Mouse (Mus musculus): Measurements from ENCODE around the gene Hist1h4i. TPM values are rescaled to one million over a fixed set of nuclear protein-coding genes. Genes with fewer than 3 reads are reported as not detected.

Gene Hist1h4i
- 102 to 154 TPM (median 106 TPM) in 4 replicates for total RNA-seq (2023; ENCODE audit: inconsistent age)

DNA sequence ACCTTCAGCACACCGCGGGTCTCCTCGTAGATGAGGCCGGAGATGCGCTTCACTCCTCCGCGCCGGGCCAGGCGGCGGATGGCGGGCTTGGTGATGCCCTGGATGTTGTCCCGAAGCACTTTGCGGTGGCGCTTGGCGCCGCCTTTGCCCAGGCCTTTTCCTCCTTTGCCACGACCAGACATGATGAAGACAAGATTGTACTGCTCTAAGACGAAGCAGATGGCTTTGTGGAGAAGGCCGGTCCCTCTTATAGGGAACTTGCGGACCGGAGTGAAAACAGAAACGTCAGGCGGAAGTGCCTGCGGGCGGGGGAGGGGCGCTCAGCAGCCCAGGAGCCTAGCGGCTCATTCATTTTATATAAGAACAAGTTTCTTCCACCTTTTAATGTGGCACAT is at the start of gene Hist1h4i:
TSS of gene Hist1h4i (minus strand) at position 221 of the 395 bp plus-strand sequence.

DNA sequence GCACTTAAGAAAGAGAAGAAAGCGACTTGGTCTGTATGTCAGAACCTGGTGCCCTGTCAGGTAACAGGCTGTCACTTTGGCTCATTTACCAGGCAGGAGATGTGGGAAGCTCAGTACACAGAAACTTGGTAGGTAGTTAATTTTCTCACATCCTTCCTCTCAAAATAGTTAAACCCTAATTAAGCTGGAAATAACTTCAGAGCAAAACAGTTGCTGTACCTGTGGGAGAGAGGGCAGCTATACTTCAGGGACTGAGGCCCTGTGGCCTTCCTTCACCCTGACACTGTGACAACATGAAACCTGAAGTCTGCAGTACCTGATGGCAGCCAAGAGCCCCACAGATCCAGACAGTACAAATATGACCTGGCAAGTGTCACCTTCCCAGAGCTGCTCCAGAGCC is 43.0 kb upstream of the Hist1h4i start, which contains the start of gene Vmn1r188:
TSS of gene Vmn1r188 (plus strand) at position 301 of the 400 bp plus-strand sequence.

DNA sequence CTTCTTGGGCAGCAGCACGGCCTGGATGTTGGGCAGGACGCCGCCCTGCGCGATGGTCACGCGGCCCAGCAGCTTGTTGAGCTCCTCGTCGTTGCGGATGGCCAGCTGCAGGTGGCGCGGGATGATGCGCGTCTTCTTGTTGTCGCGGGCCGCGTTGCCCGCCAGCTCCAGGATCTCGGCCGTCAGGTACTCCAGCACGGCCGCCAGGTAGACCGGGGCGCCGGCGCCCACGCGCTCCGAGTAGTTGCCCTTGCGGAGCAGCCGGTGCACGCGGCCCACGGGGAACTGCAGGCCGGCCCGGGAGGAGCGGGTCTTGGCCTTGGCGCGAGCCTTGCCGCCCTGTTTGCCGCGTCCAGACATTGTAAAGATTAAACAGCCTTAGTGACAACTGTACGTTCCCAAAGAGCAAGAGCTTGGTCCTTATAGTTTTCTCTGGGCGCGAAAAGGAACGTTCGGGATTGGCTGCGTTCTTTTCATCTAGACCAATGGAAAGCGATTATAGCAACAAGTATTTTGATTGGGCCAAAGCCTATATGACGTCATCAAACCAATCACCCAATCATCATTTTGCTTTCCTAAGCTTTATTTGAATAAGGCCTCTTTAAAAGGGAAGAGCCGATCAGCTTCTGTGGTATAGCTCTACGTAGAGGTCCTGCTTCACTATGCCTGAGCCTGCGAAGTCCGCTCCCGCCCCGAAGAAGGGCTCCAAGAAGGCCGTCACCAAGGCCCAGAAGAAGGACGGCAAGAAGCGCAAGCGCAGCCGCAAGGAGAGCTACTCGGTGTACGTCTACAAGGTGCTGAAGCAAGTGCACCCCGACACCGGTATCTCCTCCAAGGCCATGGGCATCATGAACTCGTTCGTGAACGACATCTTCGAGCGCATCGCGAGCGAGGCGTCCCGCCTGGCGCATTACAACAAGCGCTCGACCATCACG is 1.7 kb upstream of the Hist1h4i start, which contains the start of the genes Hist1h2ag and Hist1h2bj:
TSS of gene Hist1h2ag (minus strand) at position 377 of the 935 bp plus-strand sequence.
TSS of gene Hist1h2bj (plus strand) at position 647 of the 935 bp plus-strand sequence.

DNA sequence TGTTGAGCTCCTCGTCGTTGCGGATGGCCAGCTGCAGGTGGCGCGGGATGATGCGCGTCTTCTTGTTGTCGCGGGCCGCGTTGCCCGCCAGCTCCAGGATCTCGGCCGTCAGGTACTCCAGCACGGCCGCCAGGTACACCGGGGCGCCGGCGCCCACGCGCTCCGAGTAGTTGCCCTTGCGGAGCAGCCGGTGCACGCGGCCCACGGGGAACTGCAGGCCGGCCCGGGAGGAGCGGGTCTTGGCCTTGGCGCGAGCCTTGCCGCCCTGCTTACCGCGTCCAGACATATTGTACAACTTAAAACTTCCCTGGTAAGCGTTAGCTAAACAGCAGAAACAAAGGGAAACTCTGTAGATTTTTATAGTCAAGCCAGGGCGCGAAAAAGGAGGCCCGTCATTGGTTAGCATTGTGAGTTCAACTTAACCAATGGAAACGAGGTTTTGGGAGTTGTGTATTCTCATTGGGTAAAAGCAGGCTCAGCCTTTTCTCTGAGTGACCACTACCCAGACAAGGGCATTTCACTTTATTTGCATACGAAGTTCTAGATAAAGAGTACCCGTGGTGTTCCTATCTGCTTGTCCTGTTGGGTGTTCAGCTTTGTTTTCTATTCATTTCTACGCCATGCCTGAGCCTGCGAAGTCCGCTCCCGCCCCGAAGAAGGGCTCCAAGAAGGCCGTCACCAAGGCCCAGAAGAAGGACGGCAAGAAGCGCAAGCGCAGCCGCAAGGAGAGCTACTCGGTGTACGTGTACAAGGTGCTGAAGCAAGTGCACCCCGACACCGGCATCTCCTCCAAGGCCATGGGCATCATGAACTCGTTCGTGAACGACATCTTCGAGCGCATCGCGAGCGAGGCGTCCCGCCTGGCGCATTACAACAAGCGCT is 5.7 kb downstream of the Hist1h4i start, which contains the start of the genes Hist1h2ah and Hist1h2bk:
TSS of gene Hist1h2ah (minus strand) at position 302 of the 882 bp plus-strand sequence.
TSS of gene Hist1h2bk (plus strand) at position 604 of the 882 bp plus-strand sequence.

DNA sequence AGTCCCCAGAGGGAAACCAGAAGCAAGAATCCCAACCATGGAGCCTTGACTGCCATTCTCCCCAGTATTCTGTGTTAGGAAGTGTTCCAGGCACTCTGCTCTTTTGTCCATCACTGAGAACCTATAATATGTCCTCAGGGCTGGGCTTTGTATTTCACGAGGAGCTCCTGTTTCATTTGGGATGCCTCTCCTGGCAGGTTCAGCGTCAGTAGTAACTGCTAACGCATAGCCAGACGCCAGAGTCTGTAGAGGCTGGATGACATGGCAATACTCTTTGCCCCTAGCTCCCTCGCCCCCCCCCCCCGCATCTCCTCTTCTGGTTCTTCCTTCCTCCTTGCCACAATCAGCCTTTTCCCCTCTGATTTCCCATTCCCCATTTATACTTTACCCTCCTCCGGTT is 31.5 kb downstream of the Hist1h4i start, which contains the start of gene Prss16:
TSS of gene Prss16 (minus strand) at position 101 of the 400 bp plus-strand sequence.

Other genes starting within 250 kb of the Hist1h4i start
- 179 to 205 TPM (median 201 TPM) in 4 replicates for gene Hist1h2bq, start 231.2 kb downstream of the Hist1h4i start, total RNA-seq (2023; ENCODE audit: inconsistent age)
- gene Hist1h2ao, start 230.9 kb downstream of the Hist1h4i start, total RNA-seq (2023; ENCODE audit: inconsistent age), result 199 to 315 TPM (median 296 TPM) in 4 replicates
- 283 to 393 TPM (median 343 TPM) in 4 replicates for gene Hist1h4m, start 229.6 kb downstream of the Hist1h4i start, total RNA-seq (2023; ENCODE audit: inconsistent age)
- gene Hist1h4n, start 209.2 kb downstream of the Hist1h4i start, total RNA-seq (2023; ENCODE audit: inconsistent age), result 138 to 258 TPM (median 167 TPM) in 4 replicates
- gene Hist1h2ap, start 207.9 kb downstream of the Hist1h4i start, total RNA-seq (2023; ENCODE audit: inconsistent age), result 46.5 to 101 TPM (median 67.4 TPM) in 4 replicates
- gene Hist1h2br, start 207.6 kb downstream of the Hist1h4i start, total RNA-seq (2023; ENCODE audit: inconsistent age), result 177 to 204 TPM (median 198 TPM) in 4 replicates
- gene Zfp184, start 96.3 kb downstream of the Hist1h4i start, total RNA-seq (2023; ENCODE audit: inconsistent age), result 3.0 to 5.1 TPM (median 4.2 TPM) in 4 replicates
- gene Pom121l2, start 60.2 kb downstream of the Hist1h4i start, total RNA-seq (2023; ENCODE audit: inconsistent age), result not detected in 4 replicates
- 0.42 to 1.4 TPM (median 0.62 TPM) in 4 replicates for gene Prss16, start 31.6 kb downstream of the Hist1h4i start, total RNA-seq (2023; ENCODE audit: inconsistent age)
- 52.9 to 158 TPM (median 73.5 TPM) in 4 replicates for gene Hist1h2ah, start 5.8 kb downstream of the Hist1h4i start, total RNA-seq (2023; ENCODE audit: inconsistent age)
- 59.7 to 88.4 TPM (median 71.1 TPM) in 4 replicates for gene Hist1h2bk, start 5.5 kb downstream of the Hist1h4i start, total RNA-seq (2023; ENCODE audit: inconsistent age)
- 71.8 to 120 TPM (median 87.9 TPM) in 4 replicates for gene Hist1h2ag, start 1.6 kb upstream of the Hist1h4i start, total RNA-seq (2023; ENCODE audit: inconsistent age)
- gene Hist1h2bj, start 1.9 kb upstream of the Hist1h4i start, total RNA-seq (2023; ENCODE audit: inconsistent age), result 59.3 to 73.5 TPM (median 68.5 TPM) in 4 replicates
- not detected in 4 replicates for gene Vmn1r188, start 43.1 kb upstream of the Hist1h4i start, total RNA-seq (2023; ENCODE audit: inconsistent age)
- gene Vmn1r189, start 64.5 kb upstream of the Hist1h4i start, total RNA-seq (2023; ENCODE audit: inconsistent age), result not detected in 4 replicates
- gene Vmn1r191, start 142.6 kb upstream of the Hist1h4i start, total RNA-seq (2023; ENCODE audit: inconsistent age), result not detected in 4 replicates
- gene Vmn1r192, start 149.8 kb upstream of the Hist1h4i start, total RNA-seq (2023; ENCODE audit: inconsistent age), result not detected in 4 replicates
- gene Vmn1r193, start 181.8 kb upstream of the Hist1h4i start, total RNA-seq (2023; ENCODE audit: inconsistent age), result not detected in 4 replicates
- not detected in 4 replicates for gene Vmn1r194, start 202.9 kb upstream of the Hist1h4i start, total RNA-seq (2023; ENCODE audit: inconsistent age)
- gene Vmn1r195, start 229.2 kb upstream of the Hist1h4i start, total RNA-seq (2023; ENCODE audit: inconsistent age), result not detected in 4 replicates
- not detected in 4 replicates for gene Vmn1r196, start 248.6 kb upstream of the Hist1h4i start, total RNA-seq (2023; ENCODE audit: inconsistent age)

Data from B cell, adult (primary cell).